Mouse (Mus musculus): ENCODE results near the gene Nme6. TPM values are rescaled to one million over a fixed set of nuclear protein-coding genes. Genes with fewer than 3 reads are reported as not detected.
A peak's percentile ranks its signal among the peaks of the same experiment; 100 is the strongest.

The Nme6 gene
- total RNA-seq, 2 experiments from 2014 or later = 15.1 to 18.4 TPM

GRCm38 (mm10) chr9:109870983-109871572 is 38.5 kb downstream of the Nme6 start:
- intact Hi-C loops (cut with DNase I) = no loop called here
- DNase-seq = no peak

- peak; percentile 99 to 100 for DNase-seq
- intact Hi-C loops (cut with DNase I) = no loop called here
Measured at GRCm38 (mm10) chr9:109874797-109875691, 42.5 kb downstream of the Nme6 start, which contains the start of gene Cdc25a. Gene Cdc25a (plus strand): TSS chr9:109875579.

GRCm38 (mm10) chr9:109875695-109876601 is 43.4 kb downstream of the Nme6 start:
- peak in 1 of 2 experiments; percentile 60 for DNase-seq
- intact Hi-C loops (cut with DNase I) = no loop called here

- peak in 1 of 2 experiments; percentile 26 for DNase-seq
- intact Hi-C loops (cut with DNase I) = no loop called here
Measured at GRCm38 (mm10) chr9:109876756-109877155, 44.2 kb downstream of the Nme6 start.

- intact Hi-C loops (cut with DNase I) = no loop called here
- DNase-seq = no peak
Measured at GRCm38 (mm10) chr9:109877666-109878065, 45.1 kb downstream of the Nme6 start.

GRCm38 (mm10) chr9:109879305-109879704 is 46.8 kb downstream of the Nme6 start:
- intact Hi-C loops (cut with DNase I) = no loop called here
- DNase-seq = no peak

- DNase-seq = no peak
- intact Hi-C loops (cut with DNase I) = no loop called here
Measured at GRCm38 (mm10) chr9:109886259-109886658, 53.7 kb downstream of the Nme6 start.

GRCm38 (mm10) chr9:109887321-109887720 is 54.8 kb downstream of the Nme6 start:
- intact Hi-C loops (cut with DNase I) = no loop called here
- DNase-seq = no peak

GRCm38 (mm10) chr9:109891501-109891900 is 59.0 kb downstream of the Nme6 start:
- no peak for DNase-seq
- intact Hi-C loops (cut with DNase I) = loop anchor here (10.0 kb wide), 1 partner anchor 403 kb away; no protein-coding TSS in a partner anchor

Small RNA genes lying within 50 kb of the gene (microRNA-seq; reads per million reads assigned to microRNA genes)
- 0.47 to 1.7 reads per million in 2 experiments for gene Mir7089

Other genes starting within 250 kb of the Nme6 start
- not detected for gene Fbxw24, start 206.7 kb upstream of the Nme6 start, total RNA-seq (2021)
- not detected for gene Fbxw25, start 168.1 kb upstream of the Nme6 start, total RNA-seq (2021)
- gene Fbxw18, start 130.0 kb upstream of the Nme6 start, total RNA-seq (2021) = not detected
- not detected for gene Fbxw26, start 86.7 kb upstream of the Nme6 start, total RNA-seq (2021)
- gene Fbxw27, start 42.1 kb upstream of the Nme6 start, total RNA-seq (2021) = not detected
- not detected for gene Spink8, start 20.5 kb upstream of the Nme6 start, total RNA-seq (2021)
- under 1 TPM; 0.36 to 0.60 TPM for gene Camp, start 16.9 kb downstream of the Nme6 start, total RNA-seq (2021)
- gene Cdc25a, start 42.8 kb downstream of the Nme6 start, total RNA-seq (2021) = 1 to 10 TPM; 7.1 to 9.4 TPM
- 100 to 1,000 TPM; 294 to 310 TPM for gene Map4, start 98.7 kb downstream of the Nme6 start, total RNA-seq (2021)